Mouse (Mus musculus): ENCODE results near the gene Rheb.
A peak's percentile ranks its signal among the peaks of the same experiment; 100 is the strongest.
"Not testable (repeated sequence)": the region's sequence is repeated elsewhere in the genome, so short reads cannot be mapped to it uniquely, and the experiment has no call there.

The Rheb gene

GRCm38 (mm10) chr5:24792961-24793360, 49.5 kb downstream of the Rheb start:
- no peak for DNase-seq (ENCODE audit: inconsistent ontology term)

GRCm38 (mm10) chr5:24782957-24783356, 59.5 kb downstream of the Rheb start:
- DNase-seq (ENCODE audit: inconsistent ontology term): no peak

GRCm38 (mm10) chr5:24781048-24781447, 61.4 kb downstream of the Rheb start:
- no peak for DNase-seq (ENCODE audit: inconsistent ontology term)

- peak; percentile 25 for DNase-seq (ENCODE audit: inconsistent ontology term)
Observed at GRCm38 (mm10) chr5:24779881-24780512, 62.4 kb downstream of the Rheb start.

GRCm38 (mm10) chr5:24779321-24779720, 63.1 kb downstream of the Rheb start:
- DNase-seq (ENCODE audit: inconsistent ontology term): no peak

GRCm38 (mm10) chr5:24778843-24779140, 63.6 kb downstream of the Rheb start:
- no peak for DNase-seq (ENCODE audit: inconsistent ontology term)

GRCm38 (mm10) chr5:24778082-24778842, 64.2 kb downstream of the Rheb start:
- peak; percentile 30 for DNase-seq (ENCODE audit: inconsistent ontology term)

GRCm38 (mm10) chr5:24776681-24777080, 65.7 kb downstream of the Rheb start:
- no peak for DNase-seq (ENCODE audit: inconsistent ontology term)

- DNase-seq (ENCODE audit: inconsistent ontology term): not testable (repeated sequence)
Observed at GRCm38 (mm10) chr5:24774549-24774948, 67.9 kb downstream of the Rheb start.

- no peak for DNase-seq (ENCODE audit: inconsistent ontology term)
Observed at GRCm38 (mm10) chr5:24757816-24758215, 84.6 kb downstream of the Rheb start, which contains the start of gene Crygn. Gene Crygn, minus strand, starts transcription at chr5:24758008.

GRCm38 (mm10) chr5:24756931-24757330, 85.5 kb downstream of the Rheb start:
- DNase-seq (ENCODE audit: inconsistent ontology term): no peak

Data from Muller cell, postnatal 12 days (primary cell).